Comparison of ENCODE assay signal across 9 mouse cellular contexts in the genomic region with DNA sequence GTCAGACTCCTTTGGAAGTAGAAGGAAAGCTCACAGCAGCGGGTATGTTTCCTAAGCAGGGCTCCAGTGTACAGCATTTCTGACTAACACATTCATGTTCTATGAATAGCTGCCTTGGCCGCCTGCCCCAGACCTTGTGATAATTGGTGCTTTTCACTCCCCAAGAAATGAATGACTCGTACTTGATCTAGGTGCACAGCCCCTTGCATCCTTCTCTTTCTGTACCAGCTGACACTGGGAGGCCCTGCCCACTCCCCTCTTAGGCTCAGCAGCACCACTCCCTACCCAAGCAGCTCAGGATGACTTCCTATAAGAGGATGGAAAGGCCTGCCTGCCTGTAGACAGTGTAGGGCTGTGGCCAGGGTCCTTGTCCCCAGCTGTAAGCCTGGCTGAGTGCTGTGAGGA.
DNase-seq lines count a peak whose midpoint lies in the region; ATAC-seq and TF ChIP-seq lines count a peak whose summit lies in the region.
"Had no signal": no experiment of that assay in that cellular context is flagged by ENCODE, and none has a peak within 500 bp of the region (broad histone marks: within the 10 kb centered on the region; RNA-seq: fewer than 3 reads in every experiment).

No protein-coding gene starts in this region.

- H3K4me1 ChIP-seq in forebrain, embryonic 14.5 days (ENCODE audit: control insufficient read depth, insufficient read depth, low read length): peaks cover 20% of the 10 kb centered on the region
- H3K4me1 ChIP-seq in heart, embryonic 15.5 days (replicated peaks): peaks cover 61% of the 10 kb centered on the region
- no peaks in the 10 kb centered on the region; the same call in 1 of the 2 replicates for H3K4me1 ChIP-seq in stomach, postnatal 0 days (replicated peaks; ENCODE audit: control insufficient read depth, insufficient read depth)

- no peaks in the 10 kb centered on the region for H3K27me3 ChIP-seq in forebrain, embryonic 14.5 days (replicated peaks; ENCODE audit: control insufficient read depth, insufficient read depth, low read length)
- H3K27me3 ChIP-seq in heart, embryonic 15.5 days: no peaks in the 10 kb centered on the region
- no peaks in the 10 kb centered on the region for H3K27me3 ChIP-seq in stomach, postnatal 0 days (ENCODE audit: control insufficient read depth, insufficient read depth, low read length)

- DNase-seq in cerebellum, postnatal 10 days: peak; percentile 74 to 77
- DNase-seq in cerebellum, adult 11 months: no peak
- peak; percentile 94 for DNase-seq in forebrain, embryonic 14.5 days (ENCODE audit: low spot score)
- DNase-seq in layer of hippocampus, adult 18-20 months (ENCODE audit: low spot score in 2 of 2): peak; percentile 57 to 87
- peak; percentile 71 for DNase-seq in lung, postnatal 14 days
- DNase-seq in stomach, postnatal 0 days (ENCODE audit: low spot score): peak; percentile 62

- no peak overlapping the region for H3K9ac ChIP-seq in forebrain, embryonic 14.5 days (ENCODE audit: low read length)
- H3K9ac ChIP-seq in heart, embryonic 15.5 days: 0 out of 2 replicates have a peak overlapping the region, but pooled peaks have one; percentile 1
- H3K9ac ChIP-seq in stomach, postnatal 0 days (ENCODE audit: low read length): no peak overlapping the region
- H3K9ac ChIP-seq: embryonic facial prominence, embryonic 13.5 days had no signal

- TF ChIP-seq EP300 in stomach, postnatal 0 days (optimal IDR thresholded peaks at IDR 0.05): no peak

- no peak for TF ChIP-seq CTCF in stomach, postnatal 0 days (IDR thresholded peaks at IDR 0.05; ENCODE audit: low read depth)

- peak; percentile 89 for ATAC-seq in forebrain, embryonic 14.5 days
- peak; percentile 90 for ATAC-seq in heart, embryonic 15.5 days (replicated peaks; ENCODE audit: insufficient number of reproducible peaks, insufficient read depth, low FRiP score, low read depth)
- peak; percentile 73 for ATAC-seq in stomach, postnatal 0 days (ENCODE audit: low FRiP score, low TSS enrichment)
- ATAC-seq in activated CD4-positive, CD25-positive, alpha-beta regulatory T cell, adult 4 months: no peak

- no peak overlapping the region for H3K4me3 ChIP-seq in forebrain, embryonic 14.5 days (ENCODE audit: low read depth, low read length)
- no peak overlapping the region for H3K4me3 ChIP-seq in heart, embryonic 15.5 days
- no peak overlapping the region for H3K4me3 ChIP-seq in stomach, postnatal 0 days (ENCODE audit: low read depth, low read length)
- H3K4me3 ChIP-seq: embryonic facial prominence, embryonic 13.5 days had no signal

- H3K36me3 ChIP-seq in forebrain, embryonic 14.5 days (ENCODE audit: control insufficient read depth, insufficient read depth, low read length): no peaks in the 10 kb centered on the region
- no peaks in the 10 kb centered on the region for H3K36me3 ChIP-seq in heart, embryonic 15.5 days
- H3K36me3 ChIP-seq in stomach, postnatal 0 days (ENCODE audit: control insufficient read depth, insufficient read depth, low read length): no peaks in the 10 kb centered on the region
- H3K36me3 ChIP-seq: embryonic facial prominence, embryonic 13.5 days had no signal

- no peaks in the 10 kb centered on the region for H3K9me3 ChIP-seq in forebrain, embryonic 14.5 days (replicated peaks; ENCODE audit: control insufficient read depth, low read length)
- H3K9me3 ChIP-seq in heart, embryonic 15.5 days (replicated peaks): no peaks in the 10 kb centered on the region
- H3K9me3 ChIP-seq in stomach, postnatal 0 days (ENCODE audit: control insufficient read depth, low read length): no peaks in the 10 kb centered on the region
- H3K9me3 ChIP-seq: embryonic facial prominence, embryonic 13.5 days had no signal

- 4% methylated on average over 3 of the region's 3 CpGs for WGBS in forebrain, embryonic 14.5 days
- WGBS in heart, embryonic 15.5 days: 19% methylated on average over 3 of the region's 3 CpGs
- 25% methylated on average over 3 of the region's 3 CpGs for WGBS in stomach, postnatal 0 days

- H3K27ac ChIP-seq in forebrain, embryonic 14.5 days (ENCODE audit: low read depth, low read length): peak overlapping the region; percentile 17; the same call in 1 of the 2 replicates
- H3K27ac ChIP-seq in heart, embryonic 15.5 days: peak overlapping the region; percentile 88
- no peak overlapping the region for H3K27ac ChIP-seq in stomach, postnatal 0 days (replicated peaks)
- H3K27ac ChIP-seq: embryonic facial prominence, embryonic 13.5 days had no signal

- no peak overlapping the region for H3K4me2 ChIP-seq in forebrain, embryonic 14.5 days (ENCODE audit: low read length)
- peak overlapping the region; percentile 19 for H3K4me2 ChIP-seq in heart, embryonic 15.5 days
- no peak overlapping the region for H3K4me2 ChIP-seq in stomach, postnatal 0 days (replicated peaks; ENCODE audit: low read depth)
- H3K4me2 ChIP-seq: embryonic facial prominence, embryonic 13.5 days had no signal
